Mouse (Mus musculus) liver, postnatal 0 days (tissue): Measurements from ENCODE around the gene Myt1l.

Source experiments
- CTCF ChIP-seq: sonication (generic); IDR thresholded peaks from 2 replicates; pipeline ENCODE4 v1.5.1; 2016; ENCODE audit warnings: antibody characterized with exemption, low read depth
- EP300 ChIP-seq: IDR thresholded peaks from 2 replicates; pipeline ENCODE4 v1.6.1; 2016; ENCODE audit warnings: antibody characterized with exemption, low read depth, mild to moderate bottlenecking

- TF ChIP-seq CTCF (no peak), EP300 (no peak)
Measured at GRCm38 (mm10) chr12:29778901-29779300, 250.7 kb downstream of the Myt1l start.
